Mouse (Mus musculus) lung, postnatal 0 days (tissue): ENCODE measurements around the gene Dhx34. TPM values are rescaled to one million over a fixed set of nuclear protein-coding genes. Genes with fewer than 3 reads are reported as not detected.

ENCODE experiments used
- ATAC-seq: fragments of 200-750 bp; cut with Nextera tagmentation; 2 replicates; pipeline ENCODE4 v1.8.0; 2017; ENCODE audit warnings: moderate library complexity
- DNase-seq: peaks from one replicate; pipeline ENCODE4 v3.0.0-alpha.2; 2016; ENCODE audit warnings: low spot score
- H3K27ac ChIP-seq: fragments of 300-500 bp; sonication (generic); 2 replicates; pipeline ENCODE4 v1.5.1; 2014; ENCODE audit warnings: antibody characterized with exemption, mild to moderate bottlenecking, low read length, mixed read lengths
- H3K27me3 ChIP-seq: fragments of 300-500 bp; sonication (generic); replicated peaks from 2 replicates; pipeline ENCODE4 v1.6.1; 2014; ENCODE audit warnings: low read length, mixed read lengths; ENCODE audit not compliant: insufficient read depth
- H3K36me3 ChIP-seq: fragments of 300-500 bp; sonication (generic); 2 replicates; pipeline ENCODE4 v1.6.1; 2014; ENCODE audit warnings: low read length, mixed read lengths; ENCODE audit not compliant: insufficient read depth
- H3K4me1 ChIP-seq: fragments of 300-500 bp; sonication (generic); 2 replicates; pipeline ENCODE4 v1.6.1; 2014; ENCODE audit warnings: antibody characterized with exemption, low read depth, low read length, mixed read lengths; ENCODE audit not compliant: insufficient read depth
- H3K4me2 ChIP-seq: fragments of 300-500 bp; sonication (generic); replicated peaks from 2 replicates; pipeline ENCODE4 v1.6.1; 2014; ENCODE audit warnings: low read depth, mild to moderate bottlenecking, low read length, moderate library complexity, mixed read lengths
- H3K4me3 ChIP-seq: fragments of 300-500 bp; sonication (generic); 2 replicates; pipeline ENCODE4 v1.5.1; 2014; ENCODE audit warnings: low read depth, low read length
- H3K9ac ChIP-seq: fragments of 300-500 bp; sonication (generic); replicated peaks from 2 replicates; pipeline ENCODE4 v1.6.1; 2014; ENCODE audit warnings: low read depth, mild to moderate bottlenecking
- H3K9me3 ChIP-seq: fragments of 300-500 bp; sonication (generic); 2 replicates; pipeline ENCODE4 v1.6.1; 2016; ENCODE audit warnings: low read length, mixed read lengths
- CTCF ChIP-seq: IDR thresholded peaks from 2 replicates; pipeline ENCODE4 v1.5.1; 2016; ENCODE audit warnings: antibody characterized with exemption, mild to moderate bottlenecking
- EP300 ChIP-seq: IDR thresholded peaks from 2 replicates; pipeline ENCODE4 v1.6.1; 2016; ENCODE audit warnings: antibody characterized with exemption, mild to moderate bottlenecking, control low read depth
- WGBS: fragments of 180-500 bp; shearing (Covaris S2); extraction: QIAGEN DNeasy Blood & Tissue Kit; methylation state at CpG from one replicate; pipeline ENCODE4 v1.1.7; 2014; 5-methylcytosine and 5-hydroxymethylcytosine counted together
- polyA plus RNA-seq: library from polyadenylated mRNA; unstranded; fragments of >200 nt; fragmentation: Nextera tagmentation; extraction: Ambion mirVana; gene quantifications from 2 replicates; pipeline ENCODE4 v1.2.1, GENCODE M21; 2015

The Dhx34 gene
- polyA plus RNA-seq, 1 experiment from 2014 or later = 7.8 TPM

DNA sequence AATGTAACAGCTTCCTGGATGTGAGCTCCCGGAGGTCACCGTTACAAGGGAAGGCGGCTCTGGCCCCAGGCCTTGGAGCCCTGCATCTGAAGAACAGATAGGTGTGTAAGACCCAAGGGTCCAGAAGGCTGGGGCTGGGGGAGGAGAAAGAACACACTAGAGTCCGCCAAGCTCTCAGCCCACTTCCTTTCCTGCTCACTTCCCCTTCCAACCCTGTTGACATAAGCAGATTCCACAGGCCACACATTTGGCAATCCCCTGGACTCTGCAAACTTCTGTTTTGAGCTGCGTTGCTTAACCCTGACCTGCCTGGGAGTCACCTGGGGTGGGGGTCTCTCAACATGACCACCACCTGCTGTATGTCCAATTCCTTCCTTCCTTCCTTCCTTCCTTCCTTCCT lies 22.2 kb upstream of the Dhx34 start, which contains the start of gene C5ar2:
C5ar2 (minus strand) TSS at position 88 of the 400 bp plus-strand sequence.
- Histone ChIP-seq H3K27ac (peak within 1 kb of the TSS; percentile 52; the same call in 1 of the 2 replicates), H3K9ac (no peak within 1 kb of the TSS), H3K36me3 (no peaks in the 10 kb centered on the region), H3K9me3 (no peaks in the 10 kb centered on the region), H3K4me2 (0 out of 2 replicates have a peak within 1 kb of the TSS, but pooled peaks have one; percentile 8), H3K27me3 (no peaks in the 10 kb centered on the region), H3K4me3 (no peak within 1 kb of the TSS), H3K4me1 (peaks cover 6% of the 10 kb centered on the region; the same call in 1 of the 2 replicates)
- ATAC-seq (peak; percentile 77), DNase-seq (peak; percentile 79)
- TF ChIP-seq CTCF = no peak
- TF ChIP-seq EP300 = no peak
- WGBS = 31% methylated on average over 5 of the region's 5 CpGs

DNA sequence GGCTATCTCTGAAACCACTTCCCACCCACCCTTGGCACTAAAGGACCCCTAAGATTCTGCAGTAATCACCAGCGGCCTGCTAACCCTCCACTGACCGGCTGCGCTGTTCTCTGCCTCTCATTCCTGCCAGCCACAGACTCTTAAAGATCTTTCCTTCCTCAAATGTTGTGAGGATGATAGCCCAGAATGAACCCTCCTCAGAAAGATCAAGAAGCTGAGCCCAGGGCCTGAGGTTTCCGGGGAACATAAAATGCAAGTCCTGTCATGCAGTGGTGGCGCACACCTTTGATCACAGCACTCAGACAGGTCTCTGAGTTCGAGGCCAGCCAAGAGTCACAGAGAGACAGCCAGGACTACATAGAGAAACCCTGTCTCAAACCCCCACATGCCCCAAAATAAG lies 20.4 kb upstream of the Dhx34 start:
- 77% methylated on average over 6 of the region's 6 CpGs for WGBS
- TF ChIP-seq CTCF (no peak), EP300 (no peak)
- H3K4me2 ChIP-seq = no peak overlapping the region
- peaks cover 6% of the 10 kb centered on the region; the same call in 1 of the 2 replicates for H3K4me1 ChIP-seq
- no peak for ATAC-seq
- H3K36me3 ChIP-seq = no peaks in the 10 kb centered on the region
- no peak overlapping the region for H3K9ac ChIP-seq
- no peaks in the 10 kb centered on the region for H3K27me3 ChIP-seq
- no peak overlapping the region for H3K4me3 ChIP-seq
- no peak for DNase-seq
- H3K27ac ChIP-seq = no peak overlapping the region
- H3K9me3 ChIP-seq = no peaks in the 10 kb centered on the region

GRCm38 (mm10) chr7:16241787-16242186 lies 19.9 kb upstream of the Dhx34 start:
- Histone ChIP-seq H3K4me2 (no peak overlapping the region), H3K36me3 (no peaks in the 10 kb centered on the region), H3K4me1 (peaks cover 6% of the 10 kb centered on the region; the same call in 1 of the 2 replicates), H3K9ac (no peak overlapping the region), H3K4me3 (no peak overlapping the region), H3K27me3 (no peaks in the 10 kb centered on the region), H3K9me3 (no peaks in the 10 kb centered on the region), H3K27ac (no peak overlapping the region)
- 54% methylated on average over 11 of the region's 11 CpGs for WGBS
- ATAC-seq (no peak), DNase-seq (no peak)
- peak; percentile 7; the same call in 1 of the 2 replicates for TF ChIP-seq CTCF
- no peak for TF ChIP-seq EP300

DNA sequence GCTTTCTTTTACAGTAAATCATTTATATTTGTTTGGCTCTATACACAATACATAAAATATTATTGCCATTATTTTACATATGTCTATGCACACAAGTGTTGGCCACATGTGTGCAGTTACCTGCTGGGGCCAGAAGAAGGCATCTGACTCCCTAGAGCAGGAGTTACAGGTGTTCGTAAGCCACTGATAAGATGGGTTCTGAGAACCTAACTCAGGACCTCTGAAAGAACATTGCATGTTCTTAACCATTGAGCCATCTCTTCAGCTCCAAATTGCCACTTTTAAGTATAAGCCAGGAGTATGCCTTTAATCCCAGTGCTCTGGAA lies 19.1 kb upstream of the Dhx34 start:
- no peak for DNase-seq
- TF ChIP-seq CTCF = no peak
- TF ChIP-seq EP300 = no peak
- Histone ChIP-seq H3K4me3 (no peak overlapping the region), H3K4me2 (no peak overlapping the region), H3K36me3 (no peaks in the 10 kb centered on the region), H3K27ac (no peak overlapping the region), H3K9me3 (no peaks in the 10 kb centered on the region), H3K9ac (no peak overlapping the region), H3K4me1 (peaks cover 6% of the 10 kb centered on the region; the same call in 1 of the 2 replicates), H3K27me3 (no peaks in the 10 kb centered on the region)
- 70% methylated on average over 1 of the region's 1 CpGs for WGBS
- ATAC-seq = no peak

GRCm38 (mm10) chr7:16240281-16240977 lies 18.6 kb upstream of the Dhx34 start:
- 0 out of 2 replicates have a peak overlapping the region, but pooled peaks have one; percentile 5 for H3K27ac ChIP-seq

GRCm38 (mm10) chr7:16239554-16239997 lies 17.7 kb upstream of the Dhx34 start:
- peak; percentile 58 for DNase-seq
- 52% methylated on average over 9 of the region's 9 CpGs for WGBS
- Histone ChIP-seq H3K36me3 (no peaks in the 10 kb centered on the region), H3K4me2 (no peak overlapping the region), H3K9me3 (no peaks in the 10 kb centered on the region), H3K4me1 (peaks cover 6% of the 10 kb centered on the region; the same call in 1 of the 2 replicates), H3K27me3 (no peaks in the 10 kb centered on the region), H3K9ac (no peak overlapping the region), H3K27ac (no peak overlapping the region), H3K4me3 (no peak overlapping the region)
- peak; percentile 56 for ATAC-seq
- TF ChIP-seq EP300 (no peak), CTCF (no peak)

More at GRCm38 (mm10) chr7:16240281-16240977, 18.6 kb upstream of the Dhx34 start:
- Histone ChIP-seq H3K4me3 (no peak overlapping the region), H3K27me3 (no peaks in the 10 kb centered on the region), H3K36me3 (no peaks in the 10 kb centered on the region), H3K4me1 (peaks cover 6% of the 10 kb centered on the region; the same call in 1 of the 2 replicates), H3K4me2 (no peak overlapping the region), H3K9ac (no peak overlapping the region), H3K9me3 (no peaks in the 10 kb centered on the region)
- TF ChIP-seq CTCF (no peak), EP300 (no peak)
- DNase-seq (no peak), ATAC-seq (no peak)
- WGBS = 62% methylated on average over 7 of the region's 7 CpGs
